ENCODE assay signal across 8 mouse cellular contexts in genomic region chr3:30968531-30969092, GRCm38 (mm10). TPM values are rescaled to one million over a fixed set of nuclear protein-coding genes. Genes with fewer than 3 reads are reported as not detected.
DNase-seq lines count a peak whose midpoint lies in the region; ATAC-seq lines count a peak whose summit lies in the region.

No protein-coding gene starts in this region.

- WGBS in hindbrain, embryonic 14.5 days, result under 1% methylated on average over 50 of the region's 54 CpGs
- 1% methylated on average over 53 of the region's 54 CpGs for WGBS in macrophage (ENCODE audit: missing documents)

- H3K27me3 ChIP-seq in hindbrain, embryonic 14.5 days (ENCODE audit: control insufficient read depth, insufficient read depth, low read length), result no peaks in the 10 kb centered on the region

- no peaks in the 10 kb centered on the region for H3K9me3 ChIP-seq in hindbrain, embryonic 14.5 days (ENCODE audit: control insufficient read depth, low read length)

- H3K79me2 ChIP-seq in macrophage (ENCODE audit: inconsistent target), result peaks cover 50% of the 10 kb centered on the region

- peak overlapping the region; percentile 64 for H3K4me2 ChIP-seq in hindbrain, embryonic 14.5 days (replicated peaks)

- DNase-seq in cerebellum, postnatal 14 days, result peak; percentile 47 to 56
- peak; percentile 43 to 49 for DNase-seq in frontal cortex, postnatal 36 days (ENCODE audit: low spot score in 2 of 2)
- peak; percentile 54 for DNase-seq in hindbrain, embryonic 14.5 days (ENCODE audit: low spot score)
- DNase-seq in left cerebral cortex, adult 8-10 months (ENCODE audit: low spot score in 2 of 2), result peak; percentile 27 to 37
- DNase-seq in right cerebral cortex, adult 2 months (ENCODE audit: low spot score in 2 of 2), result peak; percentile 46 to 52
- DNase-seq in urinary bladder, postnatal 25 days (ENCODE audit: low spot score), result peak; percentile 40

- H3K4me3 ChIP-seq in hindbrain, embryonic 14.5 days (replicated peaks; ENCODE audit: low read length), result peak overlapping the region; percentile 89
- H3K4me3 ChIP-seq in macrophage (ENCODE audit: inconsistent target), result peak overlapping the region; percentile 58

- H3K27ac ChIP-seq in hindbrain, embryonic 14.5 days, result peak overlapping the region; percentile 91
- H3K27ac ChIP-seq in macrophage, result peak overlapping the region; percentile 19

- peaks cover 23% of the 10 kb centered on the region for H3K36me3 ChIP-seq in hindbrain, embryonic 14.5 days (replicated peaks; ENCODE audit: control insufficient read depth, insufficient read depth)
- H3K36me3 ChIP-seq in macrophage (ENCODE audit: inconsistent target), result peaks cover 23% of the 10 kb centered on the region

- peak overlapping the region; percentile 92 for H3K9ac ChIP-seq in hindbrain, embryonic 14.5 days

- ATAC-seq in activated CD4-positive, CD25-positive, alpha-beta regulatory T cell, adult 4 months, result peak; percentile 34
- peak; percentile 77 for ATAC-seq in hindbrain, embryonic 14.5 days (ENCODE audit: low FRiP score)

- peaks cover 11% of the 10 kb centered on the region for H3K4me1 ChIP-seq in hindbrain, embryonic 14.5 days (replicated peaks; ENCODE audit: control insufficient read depth, insufficient read depth, low read length)

RNA-seq across cellular contexts. Expression of gene Phc3, which starts 0.6 kb away (rescaled TPM):
- polyA plus RNA-seq in activated CD4-positive, CD25-positive, alpha-beta regulatory T cell, adult 4 months (2017; shearing (Covaris generic)), result 10 to 100 TPM; 45.9 to 48.0 TPM
- polyA plus RNA-seq in hindbrain, embryonic 14.5 days (2014; fragmentation: Nextera tagmentation; extraction: Ambion mirVana), result 9.2 and 9.9 TPM in 2 replicates
- 10 to 100 TPM; 37.9 to 41.5 (median 40.4) TPM for total RNA-seq in left cerebral cortex, adult 8-10 months (2022)
- total RNA-seq in macrophage (2018; cell fraction: chromatin; rRNA removed), result 100 to 1,000 TPM in 20 of 26 experiments, 10 to 100 TPM in 6; 72.3 to 198 (median 135) TPM
- 10 to 100 TPM; 14.4 to 33.1 (median 22.9) TPM for total RNA-seq in macrophage (2018; cell fraction: cytosol; rRNA removed)
- 100 to 1,000 TPM in 6 of 26 experiments, 10 to 100 TPM in 20; 42.7 to 146 (median 74.6) TPM for total RNA-seq in macrophage (2018; cell fraction: nucleus; rRNA removed)
- polyA plus RNA-seq in macrophage (2018), result 12.6 to 15.8 TPM (median 13.7 TPM) in 3 replicates

RNA-seq across cellular contexts. Expression of gene Prkci, which starts 26.9 kb away (rescaled TPM):
- 1 to 10 TPM; 1.2 to 1.9 TPM for polyA plus RNA-seq in activated CD4-positive, CD25-positive, alpha-beta regulatory T cell, adult 4 months (2017; shearing (Covaris generic))
- 34.6 and 39.8 TPM in 2 replicates for polyA plus RNA-seq in hindbrain, embryonic 14.5 days (2014; fragmentation: Nextera tagmentation; extraction: Ambion mirVana)
- 10 to 100 TPM; 50.3 to 65.1 (median 57.8) TPM for total RNA-seq in left cerebral cortex, adult 8-10 months (2022)
- 10 to 100 TPM in 22 of 26 experiments, 1 to 10 TPM in 4; 6.3 to 44.2 (median 23.3) TPM for total RNA-seq in macrophage (2018; cell fraction: chromatin; rRNA removed)
- total RNA-seq in macrophage (2018; cell fraction: cytosol; rRNA removed), result 10 to 100 TPM in 14 of 26 experiments, 1 to 10 TPM in 12; 5.7 to 16.6 (median 10.6) TPM
- 10 to 100 TPM in 18 of 26 experiments, 1 to 10 TPM in 8; 5.3 to 34.0 (median 13.7) TPM for total RNA-seq in macrophage (2018; cell fraction: nucleus; rRNA removed)
- polyA plus RNA-seq in macrophage (2018), result 11.7 to 13.3 TPM (median 12.1 TPM) in 3 replicates

Comparison
In these comparisons a context has a peak if more than half of its experiments do, and no peak if none do; other contexts are left out.
1. Peak in every context shown above with its lines: DNase-seq, ATAC-seq, H3K4me3 ChIP-seq and H3K27ac ChIP-seq.